13 mouse cellular contexts compared by ENCODE assay signal in the genomic region with DNA sequence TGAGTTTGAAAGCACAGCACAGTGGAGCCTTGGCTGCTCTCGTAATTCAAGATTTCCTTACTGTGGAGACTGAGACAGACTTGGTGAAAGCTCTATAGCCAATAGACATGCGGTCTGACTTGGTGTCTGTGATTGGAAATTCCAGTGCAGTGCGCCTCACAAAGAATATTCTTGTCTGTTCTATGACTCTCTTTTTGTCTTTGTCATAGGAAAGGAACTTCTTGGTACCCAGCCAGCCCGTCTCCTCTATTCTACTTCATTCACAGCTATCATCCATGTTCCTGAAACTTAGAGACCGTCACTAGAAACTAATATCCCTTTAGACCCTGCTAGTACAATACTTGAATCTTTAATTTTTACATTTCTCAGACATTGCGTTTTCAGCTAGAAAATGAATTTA.
"Had no signal": no experiment of that assay in that cellular context is flagged by ENCODE, and none has a peak within 500 bp of the region (broad histone marks: within the 10 kb centered on the region; RNA-seq: fewer than 3 reads in every experiment).

No protein-coding gene starts in this region.

- DNase-seq: kidney, postnatal 10 days; kidney, postnatal 4 days; lung, postnatal 4 days; midbrain, embryonic 14.5 days; right cerebral cortex, adult 18-20 months; right cerebral cortex, postnatal 25 days; thymus, postnatal 36 days had no signal

- H3K36me3 ChIP-seq: limb, embryonic 15.5 days; liver, embryonic 12.5 days; midbrain, embryonic 10.5 days; neural tube, embryonic 15.5 days had no signal

- H3K4me3 ChIP-seq: layer of hippocampus, adult 2 months; limb, embryonic 15.5 days; liver, embryonic 12.5 days; midbrain, embryonic 10.5 days; myocyte; neural tube, embryonic 15.5 days had no signal

- ATAC-seq: liver, embryonic 12.5 days had no signal

- H3K27ac ChIP-seq: layer of hippocampus, adult 2 months; limb, embryonic 15.5 days; liver, embryonic 12.5 days; midbrain, embryonic 10.5 days; neural tube, embryonic 15.5 days had no signal

- H3K9me3 ChIP-seq: limb, embryonic 15.5 days; liver, embryonic 12.5 days; midbrain, embryonic 10.5 days; neural tube, embryonic 15.5 days had no signal

- H3K4me1 ChIP-seq: limb, embryonic 15.5 days had no signal

- H3K27me3 ChIP-seq: limb, embryonic 15.5 days; liver, embryonic 12.5 days; neural tube, embryonic 15.5 days had no signal

- H3K9ac ChIP-seq: limb, embryonic 15.5 days; liver, embryonic 12.5 days; neural tube, embryonic 15.5 days had no signal

- H3K4me2 ChIP-seq: limb, embryonic 15.5 days; liver, embryonic 12.5 days; neural tube, embryonic 15.5 days had no signal
